Mouse (Mus musculus): Measurements from ENCODE around the gene Cryba1. TPM values are rescaled to one million over a fixed set of nuclear protein-coding genes. Genes with fewer than 3 reads are reported as not detected.
"Not testable (repeated sequence)": the region's sequence is repeated elsewhere in the genome, so short reads cannot be mapped to it uniquely, and the experiment has no call there.

Gene Cryba1
- polyA plus RNA-seq, 1 experiment from 2014 or later: not detected

- H3K4me2 ChIP-seq: peak overlapping the region; percentile 60
- peaks cover 39% of the 10 kb centered on the region for H3K4me1 ChIP-seq (replicated peaks)
- peak; percentile 53; the same call in 1 of the 2 replicates for ATAC-seq (ENCODE audit: insufficient read depth)
- WGBS (ENCODE audit: insufficient replicate concordance): 11% methylated on average over 3 of the region's 3 CpGs
- H3K4me3 ChIP-seq (replicated peaks): peak overlapping the region; percentile 15; the same call in 1 of the 2 replicates
- no peaks in the 10 kb centered on the region for H3K9me3 ChIP-seq (replicated peaks)
- peak overlapping the region; percentile 87 for H3K27ac ChIP-seq (replicated peaks)
- H3K27me3 ChIP-seq: no peaks in the 10 kb centered on the region
- peak overlapping the region; percentile 15; the same call in 1 of the 2 replicates for H3K9ac ChIP-seq
- no peaks in the 10 kb centered on the region for H3K36me3 ChIP-seq (replicated peaks)
These were observed 28.4 kb upstream of the Cryba1 start for GRCm38 (mm10) chr11:77753469-77753868.

DNA sequence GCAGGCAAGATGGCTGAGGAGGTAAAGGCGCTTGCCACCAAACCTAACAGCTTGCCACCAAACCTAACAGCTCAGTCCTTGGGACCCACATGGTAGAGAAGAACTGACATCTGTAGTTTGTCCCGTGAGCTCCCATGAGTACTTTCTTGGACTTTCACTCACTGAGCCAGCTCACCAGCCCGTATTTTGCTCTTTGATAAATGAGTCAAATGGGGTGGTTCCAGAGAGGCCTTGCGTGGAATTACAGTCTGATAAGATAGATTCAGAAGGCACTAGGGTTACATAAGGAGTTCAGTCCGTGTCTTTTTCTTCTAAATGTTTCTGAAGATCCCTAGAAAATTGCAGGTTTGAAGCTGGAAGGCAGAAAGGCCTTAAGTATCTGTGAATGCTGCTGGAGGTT lies 27.4 kb upstream of the Cryba1 start:
- H3K4me1 ChIP-seq (replicated peaks): peaks cover 39% of the 10 kb centered on the region
- 24% methylated on average over 5 of the region's 5 CpGs for whole genome bisulfite sequencing (ENCODE audit: insufficient replicate concordance)
- H3K27me3 ChIP-seq: no peaks in the 10 kb centered on the region
- H3K36me3 ChIP-seq (replicated peaks): no peaks in the 10 kb centered on the region
- peak overlapping the region; percentile 87 for H3K27ac ChIP-seq (replicated peaks)
- 0 out of 2 replicates have a peak overlapping the region, but pooled peaks have one; percentile 10 for H3K4me3 ChIP-seq (replicated peaks)
- peak overlapping the region; percentile 34 for H3K9ac ChIP-seq
- no peaks in the 10 kb centered on the region for H3K9me3 ChIP-seq (replicated peaks)
- ATAC-seq (ENCODE audit: insufficient read depth): peak; percentile 90
- peak overlapping the region; percentile 60 for H3K4me2 ChIP-seq

GRCm38 (mm10) chr11:77748996-77749395 lies 23.9 kb upstream of the Cryba1 start:
- Histone ChIP-seq H3K27ac (replicated peaks) (no peak overlapping the region), H3K4me2 (no peak overlapping the region), H3K4me1 (replicated peaks) (peaks cover 47% of the 10 kb centered on the region), H3K9ac (no peak overlapping the region), H3K4me3 (replicated peaks) (no peak overlapping the region), H3K27me3 (no peaks in the 10 kb centered on the region), H3K36me3 (replicated peaks) (no peaks in the 10 kb centered on the region), H3K9me3 (replicated peaks) (no peaks in the 10 kb centered on the region)
- 65% methylated on average over 5 of the region's 5 CpGs for WGBS (ENCODE audit: insufficient replicate concordance)
- ATAC-seq (ENCODE audit: insufficient read depth): no peak

GRCm38 (mm10) chr11:77747103-77747502 lies 22.0 kb upstream of the Cryba1 start:
- not testable (repeated sequence) for H3K4me3 ChIP-seq (replicated peaks); H3K9me3 ChIP-seq (replicated peaks); H3K27me3 ChIP-seq; H3K36me3 ChIP-seq (replicated peaks); H3K4me2 ChIP-seq; H3K9ac ChIP-seq; H3K27ac ChIP-seq (replicated peaks); ATAC-seq (ENCODE audit: insufficient read depth)
- 66% methylated on average over 14 of the region's 15 CpGs for WGBS (ENCODE audit: insufficient replicate concordance)
- H3K4me1 ChIP-seq (replicated peaks): peaks cover 28% of the 10 kb centered on the region

DNA sequence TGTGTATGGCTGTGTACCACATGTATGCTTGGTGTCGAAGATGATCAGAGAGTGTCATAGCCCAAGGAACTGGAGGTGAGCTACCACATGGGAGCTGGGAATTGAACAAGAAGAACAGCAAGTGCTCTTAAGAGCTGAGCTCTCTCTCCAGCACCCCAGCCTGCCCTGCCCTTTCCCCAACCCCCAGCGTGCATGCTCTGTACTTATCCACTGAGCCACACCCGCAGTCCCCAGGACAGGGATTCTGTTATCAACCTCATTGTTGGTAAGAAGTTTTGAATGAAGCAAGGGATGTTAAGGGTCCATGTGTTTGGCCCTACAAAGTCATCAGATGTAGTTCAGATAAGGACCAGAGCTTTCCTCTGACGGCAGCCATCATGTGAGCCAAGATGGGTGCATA lies 21.6 kb upstream of the Cryba1 start:
- Histone ChIP-seq H3K4me1 (replicated peaks) (peaks cover 24% of the 10 kb centered on the region), H3K36me3 (replicated peaks) (no peaks in the 10 kb centered on the region), H3K27me3 (no peaks in the 10 kb centered on the region), H3K27ac (replicated peaks) (no peak overlapping the region), H3K9ac (no peak overlapping the region), H3K4me2 (no peak overlapping the region), H3K9me3 (replicated peaks) (no peaks in the 10 kb centered on the region), H3K4me3 (replicated peaks) (no peak overlapping the region)
- ATAC-seq (ENCODE audit: insufficient read depth): peak; percentile 76
- WGBS (ENCODE audit: insufficient replicate concordance): 38% methylated on average over 4 of the region's 4 CpGs

DNA sequence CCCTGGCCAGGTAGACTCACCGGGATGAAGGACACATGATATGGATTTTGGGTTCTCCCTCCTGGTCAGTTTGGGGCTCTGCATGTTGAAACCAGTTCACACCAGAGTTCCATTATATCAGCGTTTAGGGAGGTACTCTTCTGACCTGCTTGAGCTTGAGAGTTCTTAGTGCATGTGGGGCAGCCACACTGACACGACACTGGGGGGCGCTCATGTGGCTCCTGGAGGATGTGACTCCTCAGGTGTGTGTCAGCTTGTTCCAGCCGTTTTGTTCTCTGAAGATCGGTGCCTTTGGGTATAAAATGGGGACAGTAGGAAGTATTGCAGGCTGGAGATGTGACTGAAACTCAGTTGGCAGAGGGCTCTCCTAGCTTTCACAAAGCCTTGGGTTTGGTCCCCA lies 18.9 kb upstream of the Cryba1 start:
- H3K4me1 ChIP-seq (replicated peaks): peaks cover 18% of the 10 kb centered on the region
- no peaks in the 10 kb centered on the region for H3K9me3 ChIP-seq (replicated peaks)
- 23% methylated on average over 6 of the region's 6 CpGs for WGBS (ENCODE audit: insufficient replicate concordance)
- H3K4me2 ChIP-seq: no peak overlapping the region
- no peak for ATAC-seq (ENCODE audit: insufficient read depth)
- H3K36me3 ChIP-seq (replicated peaks): no peaks in the 10 kb centered on the region
- no peak overlapping the region for H3K4me3 ChIP-seq (replicated peaks)
- no peak overlapping the region for H3K9ac ChIP-seq
- H3K27me3 ChIP-seq: peaks cover 6% of the 10 kb centered on the region; the same call in 1 of the 2 replicates
- H3K27ac ChIP-seq (replicated peaks): no peak overlapping the region

DNA sequence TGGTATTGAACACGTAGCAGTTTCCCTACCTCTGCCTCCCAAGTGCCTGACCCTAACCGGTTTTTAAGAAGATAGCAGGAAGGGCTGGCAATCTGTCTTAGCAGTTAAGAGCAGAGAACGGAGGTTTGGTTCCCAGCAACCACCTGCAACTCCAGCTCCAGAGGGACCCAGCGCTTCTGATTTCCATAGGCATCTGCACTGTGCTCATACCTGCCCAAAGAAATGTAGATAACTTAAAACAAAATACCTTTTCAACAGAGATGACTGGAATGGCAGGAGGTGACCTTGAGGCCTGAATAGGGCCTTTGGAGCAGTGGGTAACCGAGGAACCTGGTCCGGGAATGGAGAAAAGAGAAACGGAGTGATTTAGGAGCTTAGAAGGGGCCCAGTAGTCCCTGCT lies 13.5 kb upstream of the Cryba1 start:
- WGBS (ENCODE audit: insufficient replicate concordance): 56% methylated on average over 7 of the region's 7 CpGs
- H3K9me3 ChIP-seq (replicated peaks): no peaks in the 10 kb centered on the region
- no peak overlapping the region for H3K27ac ChIP-seq (replicated peaks)
- H3K4me2 ChIP-seq: no peak overlapping the region
- H3K27me3 ChIP-seq: peaks cover 6% of the 10 kb centered on the region; the same call in 1 of the 2 replicates
- no peaks in the 10 kb centered on the region for H3K36me3 ChIP-seq (replicated peaks)
- H3K4me1 ChIP-seq (replicated peaks): no peaks in the 10 kb centered on the region
- H3K9ac ChIP-seq: no peak overlapping the region
- no peak overlapping the region for H3K4me3 ChIP-seq (replicated peaks)
- ATAC-seq (ENCODE audit: insufficient read depth): no peak

DNA sequence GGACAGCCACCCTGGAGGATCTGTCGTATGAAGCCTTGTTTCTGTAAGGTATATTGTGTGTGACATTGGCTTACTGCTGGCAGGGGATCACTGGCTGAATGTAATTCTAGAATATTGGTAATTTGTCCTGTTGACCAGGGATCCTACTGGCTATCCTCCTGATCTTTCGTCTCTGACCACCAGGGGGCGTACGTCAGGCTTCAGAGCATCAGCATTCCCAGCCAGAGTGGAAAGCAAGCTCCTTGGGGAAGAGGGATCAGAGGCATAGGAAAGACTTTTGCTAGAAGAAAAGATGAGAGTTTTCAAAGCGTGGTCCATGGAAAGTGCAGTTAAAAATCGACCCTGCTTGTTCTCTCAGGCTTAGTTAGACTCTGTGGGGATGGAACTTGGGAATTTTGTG lies 12.2 kb upstream of the Cryba1 start:
- Histone ChIP-seq H3K4me1 (replicated peaks) (no peaks in the 10 kb centered on the region), H3K4me2 (no peak overlapping the region), H3K4me3 (replicated peaks) (no peak overlapping the region), H3K27me3 (peaks cover 6% of the 10 kb centered on the region; the same call in 1 of the 2 replicates), H3K9ac (no peak overlapping the region), H3K36me3 (replicated peaks) (no peaks in the 10 kb centered on the region), H3K27ac (replicated peaks) (no peak overlapping the region), H3K9me3 (replicated peaks) (no peaks in the 10 kb centered on the region)
- WGBS (ENCODE audit: insufficient replicate concordance): 2% methylated on average over 6 of the region's 6 CpGs
- ATAC-seq (ENCODE audit: insufficient read depth): no peak

DNA sequence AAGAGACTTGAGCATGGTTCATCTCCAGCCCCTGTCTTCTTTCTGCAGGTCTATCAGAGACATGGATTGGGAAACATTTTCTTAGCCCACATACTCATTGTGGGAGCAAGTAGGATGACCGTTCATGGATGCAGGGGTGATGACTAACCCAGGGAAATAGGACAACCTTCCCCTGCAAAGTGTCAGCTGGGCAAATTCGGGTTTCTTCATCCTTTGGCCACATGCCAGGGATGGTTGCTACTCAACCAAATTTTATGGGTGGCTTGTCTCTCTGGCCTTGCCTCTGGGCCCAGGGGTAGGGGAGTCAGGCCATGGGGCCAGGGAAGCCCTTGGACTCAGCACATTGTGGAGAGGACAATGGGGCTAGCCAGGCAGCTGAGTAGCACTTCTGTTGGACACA lies 3.5 kb upstream of the Cryba1 start:
- Histone ChIP-seq H3K4me1 (replicated peaks) (no peaks in the 10 kb centered on the region), H3K9ac (no peak overlapping the region), H3K27me3 (peaks cover 6% of the 10 kb centered on the region; the same call in 1 of the 2 replicates), H3K36me3 (replicated peaks) (no peaks in the 10 kb centered on the region), H3K4me2 (no peak overlapping the region), H3K9me3 (replicated peaks) (no peaks in the 10 kb centered on the region), H3K27ac (replicated peaks) (no peak overlapping the region), H3K4me3 (replicated peaks) (no peak overlapping the region)
- ATAC-seq (ENCODE audit: insufficient read depth): no peak
- WGBS (ENCODE audit: insufficient replicate concordance): 46% methylated on average over 2 of the region's 2 CpGs

DNA sequence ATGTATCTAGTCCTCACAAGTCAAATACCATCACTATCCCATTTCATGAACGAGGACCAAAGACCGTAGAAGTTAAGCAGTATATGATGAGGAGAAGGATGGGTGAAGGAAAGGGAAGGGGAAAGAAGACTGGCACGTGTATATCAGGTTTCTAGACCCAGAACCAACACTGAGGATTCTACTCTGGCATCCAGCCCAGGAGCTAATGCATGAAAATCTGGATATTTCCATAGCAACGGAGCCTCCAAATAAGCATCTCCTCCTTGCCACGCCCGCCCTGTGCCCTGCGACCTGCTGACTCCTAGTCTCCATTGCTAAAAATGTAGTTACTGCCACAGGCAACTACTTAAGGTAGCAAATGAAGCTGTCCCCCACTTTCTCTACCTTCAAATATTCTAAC lies 317 bp downstream of the Cryba1 start:
- Histone ChIP-seq H3K4me2 (no peak overlapping the region), H3K9me3 (replicated peaks) (no peaks in the 10 kb centered on the region), H3K9ac (no peak overlapping the region), H3K27ac (replicated peaks) (no peak overlapping the region), H3K27me3 (0 out of 2 replicates have a peak, but pooled peaks cover 6% of the 10 kb centered on the region), H3K36me3 (replicated peaks) (no peaks in the 10 kb centered on the region), H3K4me1 (replicated peaks) (no peaks in the 10 kb centered on the region), H3K4me3 (replicated peaks) (no peak overlapping the region)
- 66% methylated on average over 7 of the region's 7 CpGs for WGBS (ENCODE audit: insufficient replicate concordance)
- ATAC-seq (ENCODE audit: insufficient read depth): no peak

DNA sequence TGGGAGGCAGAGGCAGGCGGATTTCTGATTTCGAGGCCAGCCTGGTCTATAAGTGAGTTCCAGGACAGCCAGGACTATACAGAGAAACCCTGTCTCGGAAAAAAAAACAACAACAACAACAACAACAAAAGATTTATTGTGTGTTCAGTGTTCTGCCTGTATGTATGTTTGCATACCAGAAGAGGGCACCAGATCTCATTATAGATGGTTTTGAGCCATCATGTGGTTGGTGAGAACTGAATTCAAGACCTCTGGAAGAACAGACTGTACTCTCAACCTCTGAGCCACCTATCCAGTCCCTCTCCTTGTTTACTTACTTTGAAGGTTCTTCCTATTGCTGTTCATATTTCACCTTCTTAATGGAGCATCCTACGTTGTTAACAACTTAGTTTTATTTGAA lies 3.7 kb downstream of the Cryba1 start:
- H3K36me3 ChIP-seq (replicated peaks): peaks cover 4% of the 10 kb centered on the region; the same call in 1 of the 2 replicates
- H3K27me3 ChIP-seq: no peaks in the 10 kb centered on the region
- H3K4me2 ChIP-seq: no peak overlapping the region
- no peak overlapping the region for H3K27ac ChIP-seq (replicated peaks)
- no peaks in the 10 kb centered on the region for H3K4me1 ChIP-seq (replicated peaks)
- H3K9ac ChIP-seq: no peak overlapping the region
- WGBS (ENCODE audit: insufficient replicate concordance): 71% methylated on average over 4 of the region's 4 CpGs
- H3K9me3 ChIP-seq (replicated peaks): no peaks in the 10 kb centered on the region
- no peak for ATAC-seq (ENCODE audit: insufficient read depth)
- H3K4me3 ChIP-seq (replicated peaks): no peak overlapping the region

DNA sequence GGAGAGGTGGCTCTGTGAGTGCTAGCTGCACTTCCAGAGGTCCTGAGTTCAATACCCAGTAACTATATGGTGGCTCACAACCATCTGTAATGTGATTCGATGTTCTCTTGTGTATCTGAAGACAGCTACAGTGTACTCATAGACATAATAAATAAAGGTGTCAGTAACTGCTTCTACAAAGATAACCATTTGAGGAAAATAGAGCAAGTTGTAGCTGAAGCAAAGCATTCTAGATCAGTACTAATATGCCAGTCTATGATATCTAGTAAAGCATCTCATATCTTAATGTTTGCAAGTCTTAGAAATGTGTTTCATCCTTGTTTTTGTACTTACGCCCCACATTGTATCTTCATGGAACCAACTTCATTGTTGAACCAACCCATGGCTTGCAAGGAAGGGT lies 6.0 kb downstream of the Cryba1 start:
- no peak overlapping the region for H3K4me2 ChIP-seq
- H3K4me1 ChIP-seq (replicated peaks): no peaks in the 10 kb centered on the region
- ATAC-seq (ENCODE audit: insufficient read depth): no peak
- no peak overlapping the region for H3K27ac ChIP-seq (replicated peaks)
- H3K4me3 ChIP-seq (replicated peaks): no peak overlapping the region
- no peak overlapping the region for H3K9ac ChIP-seq
- H3K36me3 ChIP-seq (replicated peaks): peaks cover 5% of the 10 kb centered on the region
- 75% methylated on average over 2 of the region's 2 CpGs for WGBS (ENCODE audit: insufficient replicate concordance)
- H3K27me3 ChIP-seq: no peaks in the 10 kb centered on the region
- H3K9me3 ChIP-seq (replicated peaks): no peaks in the 10 kb centered on the region
